Mouse (Mus musculus) limb, embryonic 13.5 days (tissue): ENCODE results near the gene Sh3kbp1. TPM values are rescaled to one million over a fixed set of nuclear protein-coding genes. Genes with fewer than 3 reads are reported as not detected.

Experiments used
- ATAC-seq: fragments of 200-750 bp; cut with Nextera tagmentation; 2 replicates; pipeline ENCODE4 v1.8.0; 2017; ENCODE audit warnings: low read depth, moderate number of reproducible peaks, moderate TSS enrichment; ENCODE audit not compliant: low FRiP score
- H3K27ac ChIP-seq: fragments of 300-500 bp; sonication (generic); 2 replicates; pipeline ENCODE4 v1.5.1; 2015; ENCODE audit warnings: inconsistent platforms, mild to moderate bottlenecking, moderate library complexity
- H3K27me3 ChIP-seq: fragments of 300-500 bp; sonication (generic); 2 replicates; pipeline ENCODE4 v1.6.1; 2015; ENCODE audit warnings: mild to moderate bottlenecking, inconsistent platforms
- H3K36me3 ChIP-seq: fragments of 300-500 bp; sonication (generic); 2 replicates; pipeline ENCODE4 v1.6.1; 2015; ENCODE audit warnings: inconsistent platforms, mild to moderate bottlenecking, moderate library complexity
- H3K4me1 ChIP-seq: fragments of 300-500 bp; sonication (generic); 2 replicates; pipeline ENCODE4 v1.6.1; 2015; ENCODE audit warnings: inconsistent platforms
- H3K4me2 ChIP-seq: fragments of 300-500 bp; sonication (generic); replicated peaks from 2 replicates; pipeline ENCODE4 v1.6.1; 2015; ENCODE audit warnings: inconsistent platforms, mild to moderate bottlenecking, moderate library complexity
- H3K4me3 ChIP-seq: fragments of 300-500 bp; sonication (generic); 2 replicates; pipeline ENCODE4 v1.5.1; 2015; ENCODE audit warnings: moderate library complexity, mild to moderate bottlenecking, inconsistent platforms
- H3K9ac ChIP-seq: fragments of 300-500 bp; sonication (generic); 2 replicates; pipeline ENCODE4 v1.6.1; 2015; ENCODE audit warnings: mild to moderate bottlenecking, inconsistent platforms
- H3K9me3 ChIP-seq: fragments of 300-500 bp; sonication (generic); 2 replicates; pipeline ENCODE4 v1.6.1; 2016; ENCODE audit warnings: inconsistent platforms
- WGBS: fragments of 180-500 bp; shearing (Covaris S2); methylation state at CpG from one replicate; pipeline ENCODE4 v1.1.7; 2015; 5-methylcytosine and 5-hydroxymethylcytosine counted together
- polyA plus RNA-seq: library from polyadenylated mRNA; unstranded; fragments of >200 nt; fragmentation: Nextera tagmentation; extraction: Ambion mirVana; gene quantifications from 2 replicates; pipeline ENCODE4 v1.2.1, GENCODE M21; 2015

Gene Sh3kbp1
- polyA plus RNA-seq, 1 experiment from 2014 or later, result 39.0 TPM

DNA sequence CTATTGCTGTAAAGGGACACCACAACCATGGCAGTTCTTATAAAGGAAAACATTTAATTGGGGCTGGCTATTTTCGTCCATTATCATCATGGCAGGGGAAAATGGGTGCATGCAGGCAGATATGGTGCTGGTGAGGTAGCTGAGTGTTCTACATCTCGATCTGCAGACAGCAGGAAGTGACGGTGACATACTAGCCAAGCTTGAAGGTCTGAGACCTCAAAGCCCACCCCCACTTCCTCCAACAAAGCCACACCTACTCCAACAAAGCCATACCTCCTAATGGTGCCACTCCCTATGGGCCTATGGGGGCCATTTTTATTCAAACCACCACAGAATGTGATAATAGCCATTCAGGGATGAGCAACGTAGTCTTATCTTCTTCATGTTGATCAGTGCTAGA lies 59.8 kb downstream of the Sh3kbp1 start:
- ATAC-seq, result no peak
- Histone ChIP-seq H3K36me3 (no peaks in the 10 kb centered on the region), H3K27ac (no peak overlapping the region), H3K9ac (no peak overlapping the region), H3K4me2 (no peak overlapping the region), H3K4me3 (no peak overlapping the region), H3K9me3 (no peaks in the 10 kb centered on the region), H3K4me1 (no peaks in the 10 kb centered on the region), H3K27me3 (peaks cover 3% of the 10 kb centered on the region; the same call in 1 of the 2 replicates)
- 83% methylated on average over 4 of the region's 4 CpGs for WGBS

DNA sequence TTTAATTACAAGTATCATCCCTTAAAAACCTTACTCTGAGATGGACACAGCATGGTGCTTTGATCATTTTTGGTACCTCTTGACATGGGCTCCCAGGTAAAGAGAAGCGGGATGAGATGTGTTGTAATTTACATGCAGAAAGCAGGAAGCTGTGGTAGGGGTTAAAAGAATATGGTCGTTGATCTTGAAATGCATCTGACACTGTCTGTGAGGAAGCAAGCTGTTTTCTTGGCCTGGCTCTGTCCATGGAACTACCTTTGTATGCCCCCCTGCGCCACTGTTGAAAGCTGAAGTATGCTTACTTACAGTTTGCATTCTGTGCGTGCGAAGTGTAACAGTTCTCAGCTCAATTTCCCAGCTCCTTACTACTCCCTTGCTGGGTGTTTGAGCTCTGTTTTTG lies 61.6 kb downstream of the Sh3kbp1 start:
- H3K9ac ChIP-seq, result no peak overlapping the region
- no peak overlapping the region for H3K4me2 ChIP-seq
- H3K9me3 ChIP-seq, result no peaks in the 10 kb centered on the region
- ATAC-seq, result no peak
- 70% methylated on average over 5 of the region's 5 CpGs for WGBS
- no peak overlapping the region for H3K4me3 ChIP-seq
- no peaks in the 10 kb centered on the region for H3K36me3 ChIP-seq
- no peak overlapping the region for H3K27ac ChIP-seq
- peaks cover 3% of the 10 kb centered on the region; the same call in 1 of the 2 replicates for H3K27me3 ChIP-seq
- no peaks in the 10 kb centered on the region for H3K4me1 ChIP-seq

- Histone ChIP-seq H3K4me2 (no peak overlapping the region), H3K4me3 (no peak overlapping the region), H3K9ac (no peak overlapping the region), H3K27ac (no peak overlapping the region), H3K4me1 (no peaks in the 10 kb centered on the region), H3K27me3 (peaks cover 3% of the 10 kb centered on the region; the same call in 1 of the 2 replicates), H3K9me3 (no peaks in the 10 kb centered on the region), H3K36me3 (no peaks in the 10 kb centered on the region)
- ATAC-seq, result no peak
- WGBS, result 70% methylated on average over 10 of the region's 10 CpGs
Observed at GRCm38 (mm10) chrX:159689785-159690416, 62.8 kb downstream of the Sh3kbp1 start.

DNA sequence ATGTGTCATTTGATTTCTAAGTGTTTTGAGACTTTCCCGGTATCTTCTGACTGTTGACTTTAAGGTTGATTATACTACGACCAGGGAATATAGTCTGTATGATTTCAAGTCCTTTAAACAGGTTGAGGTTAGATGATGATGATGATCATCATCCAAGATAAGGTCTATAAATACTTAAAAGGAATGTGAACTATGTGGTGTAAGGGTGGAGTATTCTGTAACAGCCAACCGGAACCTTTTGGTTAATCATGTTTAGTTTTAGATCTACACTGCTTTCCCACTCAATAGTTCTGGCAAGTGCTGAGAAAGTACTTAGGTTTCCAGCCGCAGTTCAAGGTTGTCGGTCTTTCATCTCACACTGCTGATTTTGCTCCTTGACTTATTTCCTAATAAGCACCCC lies 66.1 kb downstream of the Sh3kbp1 start:
- 80% methylated on average over 5 of the region's 5 CpGs for WGBS
- no peak for ATAC-seq
- Histone ChIP-seq H3K27ac (no peak overlapping the region), H3K4me1 (0 out of 2 replicates have a peak, but pooled peaks cover 3% of the 10 kb centered on the region), H3K4me3 (no peak overlapping the region), H3K36me3 (no peaks in the 10 kb centered on the region), H3K27me3 (no peaks in the 10 kb centered on the region; the same call in 1 of the 2 replicates), H3K9me3 (no peaks in the 10 kb centered on the region), H3K4me2 (no peak overlapping the region), H3K9ac (no peak overlapping the region)

GRCm38 (mm10) chrX:159696545-159696944 lies 69.5 kb downstream of the Sh3kbp1 start:
- no peak overlapping the region for H3K27ac ChIP-seq

GRCm38 (mm10) chrX:159697030-159697454 lies 70.0 kb downstream of the Sh3kbp1 start:
- Histone ChIP-seq H3K4me1 (0 out of 2 replicates have a peak, but pooled peaks cover 3% of the 10 kb centered on the region), H3K27ac (no peak overlapping the region), H3K4me2 (no peak overlapping the region), H3K9me3 (no peaks in the 10 kb centered on the region), H3K4me3 (no peak overlapping the region), H3K9ac (no peak overlapping the region), H3K27me3 (peaks cover 10% of the 10 kb centered on the region), H3K36me3 (no peaks in the 10 kb centered on the region)
- 15% methylated on average over 4 of the region's 4 CpGs for WGBS
- ATAC-seq, result peak; percentile 79

More at GRCm38 (mm10) chrX:159696545-159696944, 69.5 kb downstream of the Sh3kbp1 start:
- H3K4me2 ChIP-seq, result no peak overlapping the region
- no peak overlapping the region for H3K9ac ChIP-seq
- ATAC-seq, result no peak
- H3K9me3 ChIP-seq, result no peaks in the 10 kb centered on the region
- WGBS, result 28% methylated on average over 2 of the region's 2 CpGs
- H3K4me3 ChIP-seq, result no peak overlapping the region
- peaks cover 10% of the 10 kb centered on the region for H3K27me3 ChIP-seq
- H3K4me1 ChIP-seq, result 0 out of 2 replicates have a peak, but pooled peaks cover 3% of the 10 kb centered on the region
- no peaks in the 10 kb centered on the region for H3K36me3 ChIP-seq

DNA sequence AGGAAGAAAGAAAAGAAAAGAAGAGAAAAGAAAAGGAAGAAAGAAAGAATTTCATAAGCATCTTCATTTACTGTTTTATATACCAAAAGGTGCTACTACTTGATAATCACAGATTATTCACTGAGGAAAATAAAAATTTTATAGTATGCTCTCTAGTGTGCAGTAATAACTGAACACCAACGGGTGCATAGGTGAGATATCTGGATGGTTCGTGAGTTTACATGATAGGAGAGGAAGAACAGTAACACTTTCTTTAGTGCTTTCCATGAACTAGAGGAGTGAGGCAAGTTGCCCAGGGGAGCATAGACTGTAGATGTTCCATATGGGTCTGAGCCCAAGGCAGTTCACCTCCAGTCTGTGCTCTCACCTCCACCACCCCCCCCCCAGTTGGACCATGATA lies 75.8 kb downstream of the Sh3kbp1 start:
- 85% methylated on average over 2 of the region's 2 CpGs for WGBS
- no peak overlapping the region for H3K27ac ChIP-seq

GRCm38 (mm10) chrX:159704381-159705004 lies 77.4 kb downstream of the Sh3kbp1 start:
- no peaks in the 10 kb centered on the region; the same call in 1 of the 2 replicates for H3K9me3 ChIP-seq
- no peaks in the 10 kb centered on the region for H3K36me3 ChIP-seq
- no peak for ATAC-seq
- 0 out of 2 replicates have a peak, but pooled peaks cover 11% of the 10 kb centered on the region for H3K4me1 ChIP-seq
- no peak overlapping the region for H3K9ac ChIP-seq
- H3K4me2 ChIP-seq, result no peak overlapping the region
- no peak overlapping the region for H3K4me3 ChIP-seq
- peaks cover 26% of the 10 kb centered on the region for H3K27me3 ChIP-seq
- 32% methylated on average over 4 of the region's 4 CpGs for WGBS
- H3K27ac ChIP-seq, result no peak overlapping the region

More for the DNA sequence above, 75.8 kb downstream of the Sh3kbp1 start:
- peaks cover 23% of the 10 kb centered on the region for H3K27me3 ChIP-seq
- no peaks in the 10 kb centered on the region for H3K36me3 ChIP-seq
- no peak overlapping the region for H3K4me3 ChIP-seq
- H3K9ac ChIP-seq, result no peak overlapping the region
- ATAC-seq, result no peak
- H3K4me1 ChIP-seq, result no peaks in the 10 kb centered on the region
- no peaks in the 10 kb centered on the region; the same call in 1 of the 2 replicates for H3K9me3 ChIP-seq
- H3K4me2 ChIP-seq, result no peak overlapping the region

DNA sequence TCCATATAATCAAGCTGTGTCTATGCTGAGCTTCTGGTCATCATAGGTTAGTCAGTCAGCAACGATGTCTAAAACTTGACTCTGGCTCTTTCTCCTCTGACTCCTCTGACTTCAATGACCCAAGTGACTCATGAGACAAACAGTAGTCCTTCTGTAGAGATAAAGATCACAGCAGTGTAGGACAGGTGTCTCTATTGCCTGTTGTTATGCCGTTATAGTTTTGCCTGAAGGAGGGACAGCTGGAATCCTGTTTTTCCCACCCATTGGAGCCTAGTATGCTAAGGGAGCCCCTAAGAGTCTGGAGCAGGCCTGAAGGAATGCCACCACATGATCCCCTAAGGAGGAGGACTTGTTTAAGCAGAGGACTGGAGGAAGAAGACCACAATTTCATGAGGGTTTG lies 78.3 kb downstream of the Sh3kbp1 start:
- WGBS, result 31% methylated on average over 2 of the region's 2 CpGs
- H3K4me1 ChIP-seq, result 0 out of 2 replicates have a peak, but pooled peaks cover 11% of the 10 kb centered on the region
- no peak overlapping the region for H3K4me3 ChIP-seq
- peaks cover 31% of the 10 kb centered on the region for H3K27me3 ChIP-seq
- no peak overlapping the region for H3K9ac ChIP-seq
- H3K36me3 ChIP-seq, result no peaks in the 10 kb centered on the region
- H3K27ac ChIP-seq, result no peak overlapping the region
- H3K9me3 ChIP-seq, result no peaks in the 10 kb centered on the region; the same call in 1 of the 2 replicates
- no peak for ATAC-seq
- no peak overlapping the region for H3K4me2 ChIP-seq

DNA sequence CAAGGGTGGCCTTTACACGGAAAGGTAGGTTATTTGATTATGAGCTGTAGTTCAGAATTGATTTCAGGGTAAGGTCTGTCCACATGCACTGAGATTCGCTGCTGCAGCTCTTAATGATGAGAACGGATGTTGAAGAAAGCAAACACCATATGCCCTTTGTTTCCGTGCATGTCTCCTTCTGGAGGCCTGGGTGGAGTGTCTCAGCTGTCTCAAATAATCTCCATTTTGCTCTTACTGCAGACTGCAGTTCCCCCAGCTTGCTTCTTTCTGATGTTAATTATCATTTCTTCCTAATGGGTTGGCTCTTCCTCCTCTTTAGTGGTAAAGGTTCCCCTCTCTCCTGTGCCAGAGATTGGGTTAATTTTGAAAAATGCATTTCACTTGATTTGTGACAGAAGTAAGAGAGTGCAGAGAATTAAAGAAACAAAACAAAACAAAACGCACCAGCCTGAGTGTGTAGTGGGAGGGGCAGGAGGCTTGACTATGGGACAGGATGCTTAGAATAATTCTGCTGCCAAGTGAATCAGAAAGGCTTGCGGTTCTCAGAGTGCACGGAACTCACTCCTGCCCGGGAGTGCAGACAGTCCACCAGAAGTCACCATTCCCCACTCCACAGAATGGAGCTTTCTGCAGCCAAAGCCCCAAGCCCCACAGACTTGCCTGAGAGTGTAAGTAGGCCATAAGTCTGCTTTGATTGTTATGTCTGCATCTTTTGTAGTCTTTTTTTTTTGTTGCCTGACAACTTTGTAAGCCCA lies 81.2 kb downstream of the Sh3kbp1 start:
- Histone ChIP-seq H3K27me3 (peaks cover 47% of the 10 kb centered on the region), H3K36me3 (no peaks in the 10 kb centered on the region), H3K9ac (no peak overlapping the region), H3K4me2 (no peak overlapping the region), H3K4me3 (no peak overlapping the region), H3K27ac (no peak overlapping the region; the same call in 1 of the 2 replicates), H3K4me1 (0 out of 2 replicates have a peak, but pooled peaks cover 11% of the 10 kb centered on the region), H3K9me3 (no peaks in the 10 kb centered on the region; the same call in 1 of the 2 replicates)
- ATAC-seq, result no peak
- WGBS, result 33% methylated on average over 8 of the region's 8 CpGs

GRCm38 (mm10) chrX:159709296-159709695 lies 82.2 kb downstream of the Sh3kbp1 start:
- Histone ChIP-seq H3K4me2 (no peak overlapping the region), H3K4me3 (no peak overlapping the region), H3K27me3 (peaks cover 51% of the 10 kb centered on the region)

More at GRCm38 (mm10) chrX:159709296-159709695, 82.2 kb downstream of the Sh3kbp1 start:
- 0 out of 2 replicates have a peak, but pooled peaks cover 11% of the 10 kb centered on the region for H3K4me1 ChIP-seq
- H3K9me3 ChIP-seq, result no peaks in the 10 kb centered on the region
- 89% methylated on average over 6 of the region's 6 CpGs for WGBS
- no peak overlapping the region for H3K9ac ChIP-seq
- H3K36me3 ChIP-seq, result no peaks in the 10 kb centered on the region
- no peak overlapping the region for H3K27ac ChIP-seq
- no peak for ATAC-seq
